Mouse (Mus musculus) heart, embryonic 10.5 days (tissue): Measurements from ENCODE around the gene Gm42906. TPM values are rescaled to one million over a fixed set of nuclear protein-coding genes. Genes with fewer than 3 reads are reported as not detected.

Experiments used
- DNase-seq: peaks from one replicate; pipeline ENCODE4 v3.0.0-alpha.2; 2017; ENCODE audit warnings: low spot score
- H3K27ac ChIP-seq: fragments of 300-500 bp; sonication (generic); 2 replicates; pipeline ENCODE4 v1.5.1; 2016; ENCODE audit warnings: mild to moderate bottlenecking
- H3K27me3 ChIP-seq: fragments of 300-500 bp; sonication (generic); 2 replicates; pipeline ENCODE4 v1.6.1; 2016; ENCODE audit warnings: mild to moderate bottlenecking; ENCODE audit not compliant: poor library complexity, insufficient read depth, severe bottlenecking
- H3K36me3 ChIP-seq: fragments of 300-500 bp; sonication (generic); 2 replicates; pipeline ENCODE4 v1.6.1; 2016; ENCODE audit warnings: mild to moderate bottlenecking, moderate library complexity
- H3K4me1 ChIP-seq: fragments of 300-500 bp; sonication (generic); 2 replicates; pipeline ENCODE4 v1.6.1; 2016; ENCODE audit warnings: mild to moderate bottlenecking
- H3K4me3 ChIP-seq: fragments of 300-500 bp; sonication (generic); 2 replicates; pipeline ENCODE4 v1.5.1; 2016; ENCODE audit warnings: mild to moderate bottlenecking, moderate library complexity
- H3K9me3 ChIP-seq: fragments of 300-500 bp; sonication (generic); 2 replicates; pipeline ENCODE4 v1.6.1; 2016; ENCODE audit warnings: mild to moderate bottlenecking, moderate library complexity
- WGBS: fragments of 180-500 bp; shearing (Covaris S2); methylation state at CpG from one replicate; pipeline ENCODE4 v1.1.7; 2016; 5-methylcytosine and 5-hydroxymethylcytosine counted together
- polyA plus RNA-seq: library from polyadenylated mRNA; unstranded; fragments of >200 nt; fragmentation: Nextera tagmentation; extraction: Ambion mirVana; gene quantifications from 2 replicates; pipeline ENCODE4 v1.2.1, GENCODE M21; 2016

The Gm42906 gene
- polyA plus RNA-seq, 1 experiment from 2014 or later: not detected

DNA sequence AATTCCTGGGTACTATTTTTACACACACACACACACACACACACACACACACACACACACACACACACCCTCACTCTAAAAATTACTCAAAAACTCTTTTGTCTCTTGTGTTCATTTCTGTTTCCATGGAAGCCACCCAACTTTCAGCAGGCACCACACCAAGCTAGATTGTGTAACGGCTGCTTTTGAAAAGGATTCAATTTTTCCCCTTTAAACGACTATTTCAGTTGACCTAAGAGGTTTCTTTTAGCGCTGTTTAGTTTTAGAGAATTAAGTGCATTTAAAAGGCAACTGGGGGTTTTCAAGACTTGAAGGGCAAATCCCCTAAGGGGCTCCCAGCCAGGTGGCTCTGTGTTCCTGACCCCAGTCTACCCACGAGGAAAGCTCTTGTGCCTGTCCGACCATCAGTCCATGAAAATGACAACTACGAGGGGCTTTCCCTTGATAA is 317.5 kb downstream of the Gm42906 start:
- Histone ChIP-seq H3K27me3 (no peaks in the 10 kb centered on the region), H3K4me3 (no peak overlapping the region), H3K27ac (no peak overlapping the region), H3K36me3 (no peaks in the 10 kb centered on the region), H3K4me1 (peaks cover 11% of the 10 kb centered on the region; the same call in 1 of the 2 replicates), H3K9me3 (no peaks in the 10 kb centered on the region)
- DNase-seq: no peak
- WGBS: 63% methylated on average over 6 of the region's 6 CpGs

DNA sequence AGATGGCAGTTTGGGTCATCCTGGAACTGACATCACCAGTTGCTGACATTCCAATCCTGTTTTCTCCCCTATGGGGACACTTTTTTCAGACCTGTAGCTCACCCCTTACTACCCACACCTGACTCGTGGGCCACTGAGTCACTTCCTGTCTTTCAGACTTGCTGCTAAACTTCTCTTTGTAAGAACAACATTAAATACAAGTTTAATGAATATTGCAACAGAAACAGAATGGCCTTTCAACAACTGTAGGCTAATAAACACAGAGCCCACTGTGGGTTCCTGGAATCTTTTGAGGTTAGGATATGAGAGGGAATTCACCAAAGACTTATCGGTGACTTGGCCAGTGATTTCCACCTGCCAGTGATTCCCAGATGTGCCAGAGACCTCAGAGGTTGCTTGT is 318.1 kb downstream of the Gm42906 start:
- Histone ChIP-seq H3K27ac (no peak overlapping the region), H3K9me3 (no peaks in the 10 kb centered on the region), H3K36me3 (no peaks in the 10 kb centered on the region), H3K4me1 (peaks cover 11% of the 10 kb centered on the region), H3K27me3 (no peaks in the 10 kb centered on the region), H3K4me3 (no peak overlapping the region)
- DNase-seq: no peak
- 70% methylated on average over 2 of the region's 2 CpGs for WGBS

DNA sequence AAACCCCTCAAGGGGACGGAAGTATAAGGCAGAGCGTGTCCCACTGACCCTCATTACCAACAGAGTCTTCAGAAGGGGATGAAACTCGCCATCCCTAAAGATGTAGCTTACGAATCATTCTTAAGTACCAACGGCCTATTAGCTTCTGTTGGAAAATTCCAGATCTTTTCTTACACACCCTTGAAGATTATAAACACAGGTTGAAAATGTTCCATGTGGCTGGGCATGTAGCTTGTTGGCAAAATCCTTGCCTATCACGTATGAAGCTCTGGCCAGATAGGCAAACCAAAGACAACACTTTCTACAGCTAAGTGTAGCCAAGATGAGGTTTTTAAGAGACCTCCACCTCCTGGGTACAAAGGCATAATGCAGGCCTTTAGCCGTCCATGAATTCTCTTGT is 319.0 kb downstream of the Gm42906 start:
- WGBS: 79% methylated on average over 7 of the region's 7 CpGs
- Histone ChIP-seq H3K9me3 (no peaks in the 10 kb centered on the region), H3K27me3 (no peaks in the 10 kb centered on the region), H3K4me1 (peaks cover 20% of the 10 kb centered on the region), H3K27ac (no peak overlapping the region), H3K36me3 (no peaks in the 10 kb centered on the region), H3K4me3 (no peak overlapping the region)
- DNase-seq: no peak

DNA sequence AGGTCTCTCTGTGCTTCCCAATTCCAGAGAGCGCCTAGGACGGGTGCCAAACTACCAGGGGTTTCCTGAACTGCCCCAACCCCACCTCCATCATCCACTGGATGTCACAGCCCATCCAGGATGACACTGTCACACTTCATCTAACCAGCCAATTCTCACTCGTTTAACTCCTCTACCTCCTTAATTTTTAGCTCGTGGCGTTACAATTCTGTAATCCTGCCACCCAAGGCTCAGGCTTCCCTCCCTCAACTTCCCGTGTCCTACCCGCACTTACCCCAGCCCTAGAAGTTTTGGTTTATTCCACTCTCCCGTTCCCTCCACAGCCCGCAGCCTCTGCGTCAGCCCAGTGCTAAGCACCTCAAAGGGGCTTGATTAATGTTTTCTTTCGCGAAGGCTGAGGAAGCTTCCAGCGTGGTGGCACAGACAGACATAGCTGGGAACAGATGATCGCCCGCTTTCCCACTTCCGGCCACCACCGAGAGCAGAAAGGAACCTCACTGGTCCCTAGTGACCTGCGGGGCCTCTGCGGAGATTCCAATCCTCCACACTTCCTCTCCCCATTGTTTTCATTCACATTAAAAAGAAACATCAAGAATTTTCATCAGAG is 319.6 kb downstream of the Gm42906 start:
- 0 out of 2 replicates have a peak overlapping the region, but pooled peaks have one; percentile 36 for H3K27ac ChIP-seq
- peak overlapping the region; percentile 18 for H3K4me3 ChIP-seq
- 52% methylated on average over 19 of the region's 19 CpGs for WGBS

DNA sequence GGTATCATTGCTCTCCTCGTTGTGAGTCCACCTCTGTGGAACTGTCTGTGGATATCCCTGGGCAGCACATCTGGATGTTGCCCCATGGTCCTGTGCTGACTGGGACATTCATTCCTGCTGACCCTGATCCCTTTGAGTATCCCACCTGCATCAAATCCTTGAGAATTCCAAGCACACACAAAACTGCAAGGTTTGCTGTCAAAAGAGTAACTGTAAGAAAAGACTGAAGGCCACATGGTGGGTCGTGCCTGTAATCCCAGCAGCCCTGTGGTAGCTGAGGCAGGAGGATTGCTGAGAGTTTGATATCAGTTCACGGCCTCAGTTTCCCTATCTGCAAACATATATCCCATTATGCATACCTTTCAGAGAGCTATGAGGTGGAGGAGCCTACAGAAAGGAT is 321.1 kb downstream of the Gm42906 start:
- H3K27me3 ChIP-seq: no peaks in the 10 kb centered on the region
- WGBS: 79% methylated on average over 3 of the region's 3 CpGs

More for the DNA sequence above, 319.6 kb downstream of the Gm42906 start:
- Histone ChIP-seq H3K4me1 (peaks cover 21% of the 10 kb centered on the region), H3K27me3 (no peaks in the 10 kb centered on the region), H3K9me3 (no peaks in the 10 kb centered on the region), H3K36me3 (no peaks in the 10 kb centered on the region)
- DNase-seq: no peak

DNA sequence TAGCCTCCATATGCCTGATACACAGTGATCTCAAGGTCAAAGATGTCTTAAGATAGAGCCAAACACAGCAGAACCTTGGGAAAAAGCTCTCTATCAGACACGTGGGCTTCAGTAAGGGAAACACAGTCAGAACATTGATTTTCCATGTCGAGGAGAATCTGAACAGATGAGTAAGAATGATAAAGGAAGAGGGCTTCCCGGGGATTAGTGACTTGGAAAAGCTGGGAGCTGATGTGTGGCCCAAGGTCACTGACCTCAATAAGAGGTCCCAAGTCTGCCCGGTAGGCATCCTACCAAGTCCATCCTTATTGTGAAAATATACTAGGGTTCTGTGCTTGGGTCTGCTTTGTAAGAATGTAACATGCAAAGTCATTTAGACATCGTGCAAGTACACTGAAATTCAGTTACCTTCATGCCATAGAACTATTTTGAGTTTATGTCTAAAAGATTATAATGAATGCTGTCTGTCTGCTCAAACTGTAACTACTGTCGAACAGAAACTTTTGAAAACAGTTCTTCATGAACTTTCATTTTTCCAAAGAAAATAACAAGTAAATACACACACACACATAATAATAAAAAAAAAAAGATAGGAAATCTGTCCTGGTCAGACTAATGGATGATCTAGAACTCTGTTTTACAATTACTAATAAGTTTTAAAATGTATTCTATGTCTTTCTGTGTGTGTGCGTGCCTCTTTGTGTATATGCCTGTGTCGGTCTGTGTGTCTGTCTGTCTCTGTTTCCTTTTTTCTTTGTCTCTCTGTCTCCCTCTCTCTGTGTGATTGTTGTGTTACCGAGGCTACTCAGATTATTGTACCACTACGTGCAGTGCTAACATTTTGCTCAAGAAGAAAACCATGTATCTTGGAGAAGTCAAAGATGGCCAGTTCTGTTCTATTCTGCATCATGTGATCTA is 322.6 kb downstream of the Gm42906 start:
- Histone ChIP-seq H3K27me3 (no peaks in the 10 kb centered on the region), H3K36me3 (no peaks in the 10 kb centered on the region), H3K27ac (no peak overlapping the region), H3K4me1 (peaks cover 21% of the 10 kb centered on the region), H3K9me3 (no peaks in the 10 kb centered on the region), H3K4me3 (no peak overlapping the region)
- DNase-seq: no peak
- WGBS: 76% methylated on average over 10 of the region's 10 CpGs

More for the DNA sequence above, 321.1 kb downstream of the Gm42906 start:
- no peak for DNase-seq
- Histone ChIP-seq H3K27ac (no peak overlapping the region), H3K36me3 (no peaks in the 10 kb centered on the region), H3K4me1 (peaks cover 21% of the 10 kb centered on the region), H3K9me3 (no peaks in the 10 kb centered on the region), H3K4me3 (no peak overlapping the region)

DNA sequence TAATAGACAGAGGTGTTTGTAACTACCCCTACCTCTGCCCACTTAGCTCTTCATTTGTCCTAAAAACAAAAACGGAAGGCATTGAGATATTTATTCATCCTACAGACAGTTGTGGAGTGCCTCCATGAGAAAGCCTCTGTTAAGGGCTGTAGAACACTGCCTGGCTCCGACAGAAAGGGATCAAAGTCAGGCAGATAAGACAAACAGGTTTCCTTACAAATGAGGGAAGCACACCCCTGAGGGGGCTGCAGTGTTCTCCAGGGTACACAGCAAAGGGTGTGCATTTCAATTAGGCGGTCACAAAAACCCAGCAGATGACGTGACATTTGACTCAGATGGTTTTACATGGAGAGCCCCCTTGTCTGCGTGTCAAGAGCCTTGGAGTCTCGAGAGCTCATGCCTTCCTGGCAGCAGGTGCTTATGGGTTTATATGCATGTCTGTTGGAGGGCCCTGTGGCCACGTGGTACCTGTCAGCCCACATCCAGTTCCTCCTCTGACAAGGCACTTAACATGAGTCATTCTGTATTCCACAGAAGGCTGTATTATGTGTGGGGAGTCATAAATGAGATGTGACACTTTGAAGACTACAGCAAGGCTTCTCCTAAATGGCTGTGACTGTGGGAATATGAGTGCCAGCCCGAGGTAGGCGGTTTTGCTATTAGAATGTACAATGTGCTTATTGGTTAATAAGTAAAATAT is 323.5 kb downstream of the Gm42906 start:
- Histone ChIP-seq H3K4me3 (no peak overlapping the region), H3K36me3 (no peaks in the 10 kb centered on the region), H3K9me3 (no peaks in the 10 kb centered on the region), H3K4me1 (peaks cover 21% of the 10 kb centered on the region), H3K27ac (0 out of 2 replicates have a peak overlapping the region, but pooled peaks have one; percentile 59), H3K27me3 (no peaks in the 10 kb centered on the region)
- DNase-seq: no peak
- 47% methylated on average over 9 of the region's 9 CpGs for WGBS

DNA sequence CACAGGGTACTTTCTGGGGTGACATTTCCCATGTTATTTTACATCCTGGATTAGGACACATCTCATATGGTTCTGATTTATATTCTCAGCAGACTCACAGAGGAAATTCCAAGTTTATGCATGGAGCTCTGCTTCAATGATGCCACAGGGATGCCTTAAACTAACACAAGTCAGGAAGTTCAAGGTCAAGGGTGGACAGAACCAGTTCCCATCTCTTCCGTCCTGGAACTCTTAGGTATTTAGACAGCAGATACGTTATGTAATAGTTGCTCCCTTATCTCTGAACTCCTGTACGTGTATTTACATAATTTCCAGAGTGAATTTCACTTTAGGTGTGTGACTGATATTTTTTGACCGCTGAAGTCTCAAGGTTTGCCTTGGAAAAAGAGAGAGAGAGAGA is 324.7 kb downstream of the Gm42906 start:
- no peak overlapping the region for H3K27ac ChIP-seq
- DNase-seq: no peak
- WGBS: 60% methylated on average over 4 of the region's 4 CpGs
- H3K4me3 ChIP-seq: no peak overlapping the region
- no peaks in the 10 kb centered on the region for H3K36me3 ChIP-seq
- H3K9me3 ChIP-seq: no peaks in the 10 kb centered on the region
- peaks cover 16% of the 10 kb centered on the region for H3K4me1 ChIP-seq
- no peaks in the 10 kb centered on the region for H3K27me3 ChIP-seq

DNA sequence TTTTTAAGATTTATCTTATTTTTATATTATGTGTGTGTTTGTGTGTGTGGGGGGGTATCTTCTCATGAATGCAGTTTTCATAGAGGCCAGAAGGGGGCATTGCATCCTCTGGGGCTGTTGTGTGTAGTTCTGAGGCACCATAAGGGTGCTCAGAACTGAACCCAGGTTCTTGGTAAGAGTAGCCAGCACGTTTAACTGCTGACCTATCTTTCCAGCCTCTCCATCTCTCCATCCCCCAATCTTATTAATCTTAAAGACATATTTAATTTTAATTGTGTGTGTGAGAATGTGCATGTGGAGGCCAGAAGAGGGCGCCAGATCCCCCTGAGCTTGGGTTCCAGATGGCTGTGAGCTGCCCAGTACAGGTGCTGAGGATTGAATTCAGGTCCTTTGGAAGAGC is 325.7 kb downstream of the Gm42906 start:
- H3K36me3 ChIP-seq: no peaks in the 10 kb centered on the region
- no peaks in the 10 kb centered on the region for H3K9me3 ChIP-seq
- no peak overlapping the region for H3K4me3 ChIP-seq
- 44% methylated on average over 2 of the region's 2 CpGs for WGBS
- H3K27ac ChIP-seq: no peak overlapping the region
- DNase-seq: no peak
- peaks cover 10% of the 10 kb centered on the region for H3K4me1 ChIP-seq
- no peaks in the 10 kb centered on the region for H3K27me3 ChIP-seq

DNA sequence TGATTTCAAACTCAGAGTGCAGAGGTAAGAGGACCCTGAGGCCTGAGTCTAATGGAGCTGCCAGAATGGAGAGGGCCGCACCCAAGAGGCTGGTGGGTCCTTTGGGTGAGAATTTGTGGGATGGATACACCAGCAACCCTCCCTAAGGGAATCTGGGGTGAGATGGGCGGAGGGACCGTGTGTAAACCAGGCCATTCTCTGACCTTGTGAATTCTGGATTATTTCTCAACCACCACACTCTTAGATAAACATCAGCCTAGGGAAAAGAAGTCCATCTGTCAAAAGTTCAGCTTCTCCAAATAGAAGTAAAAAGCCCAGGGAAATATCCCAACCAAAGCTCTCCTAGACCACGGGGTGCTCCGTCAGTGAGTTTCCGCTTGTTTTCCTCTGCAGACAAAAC is 332.0 kb downstream of the Gm42906 start:
- H3K4me3 ChIP-seq: no peak overlapping the region

DNA sequence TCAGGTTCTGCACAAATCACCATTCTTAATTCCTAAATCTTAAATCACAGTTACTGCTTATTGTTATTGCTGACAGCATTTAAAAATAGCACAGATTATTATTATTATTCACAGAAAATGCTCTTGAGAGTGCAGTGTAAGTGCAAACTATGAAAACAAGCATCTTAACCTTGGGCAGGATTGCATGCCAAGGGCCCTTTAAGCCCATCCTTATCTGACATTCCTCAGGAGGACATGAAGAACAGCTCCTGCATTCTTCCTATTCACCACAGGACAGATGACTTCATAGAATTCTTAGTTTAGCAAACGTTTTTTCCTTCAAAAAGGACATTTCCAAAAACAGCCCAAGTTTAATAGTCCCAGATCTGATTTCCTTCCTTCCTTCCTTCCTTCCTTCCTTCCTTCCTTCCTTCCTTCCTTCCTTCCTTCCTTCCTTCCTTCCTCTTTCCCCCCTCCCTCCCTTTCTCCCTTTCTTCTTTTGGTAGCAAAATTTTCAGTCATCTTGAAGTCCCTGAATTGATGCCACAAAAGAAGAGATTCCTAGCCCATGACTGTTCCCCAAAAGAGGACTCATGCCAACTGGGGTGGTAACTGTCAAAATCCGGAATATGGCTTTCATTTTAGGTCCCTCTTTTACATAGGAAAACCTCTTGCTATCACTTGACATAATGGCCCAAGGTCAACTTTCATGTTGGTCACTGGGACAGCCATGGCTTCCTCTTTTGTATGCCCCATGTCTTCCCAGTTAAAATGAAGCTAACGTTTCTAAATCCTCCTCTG is 334.9 kb downstream of the Gm42906 start:
- WGBS: 60% methylated on average over 3 of the region's 3 CpGs
- DNase-seq: no peak
- H3K4me3 ChIP-seq: no peak overlapping the region

More for the DNA sequence above, 332.0 kb downstream of the Gm42906 start:
- no peak overlapping the region for H3K27ac ChIP-seq
- WGBS: 80% methylated on average over 6 of the region's 6 CpGs
- no peak for DNase-seq
- H3K36me3 ChIP-seq: no peaks in the 10 kb centered on the region
- H3K27me3 ChIP-seq: no peaks in the 10 kb centered on the region
- no peaks in the 10 kb centered on the region for H3K9me3 ChIP-seq
- no peaks in the 10 kb centered on the region for H3K4me1 ChIP-seq

DNA sequence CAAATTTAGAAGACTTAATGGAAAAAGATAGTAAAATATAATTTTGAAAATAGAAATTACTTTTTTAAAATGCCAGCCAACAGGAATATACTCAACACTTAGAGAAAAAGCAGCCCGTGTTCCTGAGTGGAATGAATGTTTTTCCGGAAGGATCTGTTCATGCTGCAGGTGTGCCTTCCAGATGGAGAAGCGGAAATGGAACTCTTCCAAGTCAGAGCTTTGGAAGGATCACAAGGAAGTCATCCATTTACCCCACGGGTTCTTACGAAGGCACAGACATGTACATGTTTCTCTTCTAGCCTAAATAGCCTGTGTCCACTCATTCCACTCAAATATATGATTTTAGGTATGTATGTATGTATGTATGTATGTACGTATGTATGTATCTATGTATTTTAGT is 337.0 kb downstream of the Gm42906 start:
- Histone ChIP-seq H3K4me1 (peaks cover 14% of the 10 kb centered on the region), H3K9me3 (no peaks in the 10 kb centered on the region), H3K27ac (no peak overlapping the region), H3K4me3 (no peak overlapping the region), H3K27me3 (no peaks in the 10 kb centered on the region), H3K36me3 (no peaks in the 10 kb centered on the region)
- DNase-seq: no peak
- 91% methylated on average over 6 of the region's 6 CpGs for WGBS

More for the DNA sequence above, 334.9 kb downstream of the Gm42906 start:
- H3K4me1 ChIP-seq: no peaks in the 10 kb centered on the region; the same call in 1 of the 2 replicates
- no peaks in the 10 kb centered on the region for H3K36me3 ChIP-seq
- H3K27ac ChIP-seq: no peak overlapping the region
- H3K9me3 ChIP-seq: no peaks in the 10 kb centered on the region
- H3K27me3 ChIP-seq: no peaks in the 10 kb centered on the region
